In genomic region chr19:46761971-46762290, GRCm38 (mm10) we compare ENCODE assay signal across 8 mouse cellular contexts. TPM values are rescaled to one million over a fixed set of nuclear protein-coding genes. Genes with fewer than 3 reads are reported as not detected.
DNase-seq lines count a peak whose midpoint lies in the region; ATAC-seq and TF ChIP-seq lines count a peak whose summit lies in the region.

No protein-coding gene starts in this region.

- no peaks in the 10 kb centered on the region for H3K9me3 ChIP-seq in heart, postnatal 0 days (replicated peaks; ENCODE audit: control insufficient read depth, low read length)
- no peaks in the 10 kb centered on the region for H3K9me3 ChIP-seq in G1E (replicated peaks)
- no peaks in the 10 kb centered on the region for H3K9me3 ChIP-seq in forebrain, embryonic 13.5 days (replicated peaks)
- no peaks in the 10 kb centered on the region for H3K9me3 ChIP-seq in liver, postnatal 0 days (ENCODE audit: low read length)

- ATAC-seq in heart, postnatal 0 days (ENCODE audit: insufficient read depth, low read depth), result no peak
- no peak for ATAC-seq in G1E (ENCODE audit: extremely low read depth, insufficient number of reproducible peaks, low FRiP score, poor library complexity, severe bottlenecking)
- ATAC-seq in forebrain, embryonic 13.5 days, result peak; percentile 17
- ATAC-seq in liver, postnatal 0 days, result no peak

- H3K27me3 ChIP-seq in heart, postnatal 0 days (ENCODE audit: control insufficient read depth, insufficient read depth, low read length), result peaks cover 8% of the 10 kb centered on the region
- no peaks in the 10 kb centered on the region for H3K27me3 ChIP-seq in G1E (ENCODE audit: insufficient read depth, low read length)
- H3K27me3 ChIP-seq in forebrain, embryonic 13.5 days, result peaks cover 40% of the 10 kb centered on the region
- peaks cover 6% of the 10 kb centered on the region; the same call in 1 of the 2 replicates for H3K27me3 ChIP-seq in liver, postnatal 0 days (ENCODE audit: insufficient read depth, low read length)

- TF ChIP-seq EP300 in heart, postnatal 0 days (IDR thresholded peaks at IDR 0.05; ENCODE audit: low read depth), result no peak
- no peak for TF ChIP-seq EP300 in liver, postnatal 0 days (IDR thresholded peaks at IDR 0.05; ENCODE audit: low read depth)

- peak overlapping the region; percentile 75 for H3K9ac ChIP-seq in heart, postnatal 0 days (replicated peaks; ENCODE audit: low read depth, low read length)
- H3K9ac ChIP-seq in forebrain, embryonic 13.5 days, result peak overlapping the region; percentile 81
- peak overlapping the region; percentile 90 for H3K9ac ChIP-seq in liver, postnatal 0 days (replicated peaks)

- H3K27ac ChIP-seq in heart, postnatal 0 days (ENCODE audit: low read depth), result peak overlapping the region; percentile 71
- peak overlapping the region; percentile 76 for H3K27ac ChIP-seq in forebrain, embryonic 13.5 days
- H3K27ac ChIP-seq in liver, postnatal 0 days (ENCODE audit: low read depth), result peak overlapping the region; percentile 70

- H3K4me1 ChIP-seq in heart, postnatal 0 days (ENCODE audit: control insufficient read depth, insufficient read depth), result peaks cover 19% of the 10 kb centered on the region
- H3K4me1 ChIP-seq in G1E (ENCODE audit: insufficient read depth, low read depth, low read length), result peaks cover 35% of the 10 kb centered on the region
- H3K4me1 ChIP-seq in forebrain, embryonic 13.5 days, result peaks cover 33% of the 10 kb centered on the region
- peaks cover 13% of the 10 kb centered on the region for H3K4me1 ChIP-seq in liver, postnatal 0 days (ENCODE audit: insufficient read depth)

- peak overlapping the region; percentile 96 for H3K4me3 ChIP-seq in heart, postnatal 0 days (ENCODE audit: low read depth, low read length)
- H3K4me3 ChIP-seq in G1E (ENCODE audit: low read depth, low read length), result peak overlapping the region; percentile 83
- H3K4me3 ChIP-seq in forebrain, embryonic 13.5 days, result peak overlapping the region; percentile 85
- H3K4me3 ChIP-seq in liver, postnatal 0 days (ENCODE audit: low read depth, low read length), result peak overlapping the region; percentile 99

- no peak for TF ChIP-seq CTCF in heart, postnatal 0 days (IDR thresholded peaks at IDR 0.05; ENCODE audit: low read depth)
- no peak for TF ChIP-seq CTCF in G1E (IDR thresholded peaks at IDR 0.05; ENCODE audit: low read depth, low read length)
- TF ChIP-seq CTCF in liver, postnatal 0 days (IDR thresholded peaks at IDR 0.05; ENCODE audit: low read depth), result no peak

- no peaks in the 10 kb centered on the region for H3K36me3 ChIP-seq in heart, postnatal 0 days (replicated peaks; ENCODE audit: control insufficient read depth, insufficient read depth, low read length)
- peaks cover 13% of the 10 kb centered on the region for H3K36me3 ChIP-seq in G1E (replicated peaks)
- H3K36me3 ChIP-seq in forebrain, embryonic 13.5 days (ENCODE audit: poor library complexity, severe bottlenecking), result no peaks in the 10 kb centered on the region
- H3K36me3 ChIP-seq in liver, postnatal 0 days (replicated peaks; ENCODE audit: insufficient read depth, low read length), result no peaks in the 10 kb centered on the region

- peak overlapping the region; percentile 81 for H3K4me2 ChIP-seq in heart, postnatal 0 days (ENCODE audit: low read depth, low read length)
- peak overlapping the region; percentile 99 for H3K4me2 ChIP-seq in forebrain, embryonic 13.5 days
- H3K4me2 ChIP-seq in liver, postnatal 0 days (ENCODE audit: low read depth, low read length), result peak overlapping the region; percentile 99

- WGBS in heart, postnatal 0 days, result under 1% methylated on average over 34 of the region's 36 CpGs
- 0% methylated on average over 31 of the region's 36 CpGs for WGBS in forebrain, embryonic 13.5 days
- under 1% methylated on average over 36 of the region's 36 CpGs for WGBS in liver, postnatal 0 days (ENCODE audit: insufficient replicate concordance)

- no peak for DNase-seq in heart, postnatal 0 days (ENCODE audit: low spot score)
- DNase-seq in heart, postnatal 4 days, result no peak
- DNase-seq in G1E (ENCODE audit: low spot score), result no peak
- no peak for DNase-seq in liver, postnatal 0 days
- no peak for DNase-seq in layer of hippocampus, postnatal 10 days (ENCODE audit: low spot score in 2 of 2)
- DNase-seq in urinary bladder, adult 18-20 months (ENCODE audit: low spot score in 2 of 2), result no peak
- DNase-seq in kidney, postnatal 4 days, result no peak

RNA-seq across cellular contexts. Expression of gene Cnnm2, which starts 0.5 kb away (rescaled TPM):
- 11.0 and 15.0 TPM in 2 replicates for total RNA-seq in heart, postnatal 0 days (2014; rRNA removed; ENCODE audit: low replicate concordance)
- polyA plus RNA-seq in heart, postnatal 0 days (2015; fragmentation: Nextera tagmentation; extraction: Ambion mirVana), result 1.8 and 2.1 TPM in 2 replicates
- total RNA-seq in heart, postnatal 4 days (2021), result 1 to 10 TPM; 7.1 to 7.4 TPM
- total RNA-seq in G1E (2014; fragmentation: Nextera tagmentation) (67.6 and 68.1 TPM in 2 replicates), G1E (2017) (16.2 and 16.7 TPM in 2 replicates)
- 20.7 and 27.1 TPM in 2 replicates for polyA plus RNA-seq in G1E (2012)
- 2.3 and 3.0 TPM in 2 replicates for polyA plus RNA-seq in forebrain, embryonic 13.5 days (2015; fragmentation: Nextera tagmentation; extraction: Ambion mirVana)
- polyA plus RNA-seq in liver, postnatal 0 days (2015; fragmentation: Nextera tagmentation; extraction: Ambion mirVana), result 1.6 and 2.0 TPM in 2 replicates
- 10 to 100 TPM; 25.2 to 28.1 TPM for total RNA-seq in layer of hippocampus, postnatal 10 days (2021)

RNA-seq across cellular contexts. Expression of gene As3mt, which starts 54.7 kb away (rescaled TPM):
- total RNA-seq in heart, postnatal 0 days (2014; rRNA removed; ENCODE audit: low replicate concordance), result 24.1 and 33.7 TPM in 2 replicates
- 54.4 and 61.7 TPM in 2 replicates for polyA plus RNA-seq in heart, postnatal 0 days (2015; fragmentation: Nextera tagmentation; extraction: Ambion mirVana)
- 10 to 100 TPM; 57.5 to 59.1 TPM for total RNA-seq in heart, postnatal 4 days (2021)
- not detected in 2 replicates for total RNA-seq in G1E (2014; fragmentation: Nextera tagmentation)
- 0.17 and 0.49 TPM in 2 replicates for total RNA-seq in G1E (2017)
- polyA plus RNA-seq in G1E (2012), result not detected in 2 replicates
- polyA plus RNA-seq in forebrain, embryonic 13.5 days (2015; fragmentation: Nextera tagmentation; extraction: Ambion mirVana), result 16.6 and 18.0 TPM in 2 replicates
- 28.4 and 30.1 TPM in 2 replicates for polyA plus RNA-seq in liver, postnatal 0 days (2015; fragmentation: Nextera tagmentation; extraction: Ambion mirVana)
- total RNA-seq in layer of hippocampus, postnatal 10 days (2021), result 10 to 100 TPM; 13.4 to 16.7 TPM

Comparison
In these comparisons a context has a peak if more than half of its experiments do, and no peak if none do; other contexts are left out.
1. RNA of gene As3mt, which starts 54.7 kb away (total RNA-seq): 57.5 to 59.1 TPM in heart, postnatal 4 days, 24.1 to 33.7 TPM in heart, postnatal 0 days and 13.4 to 16.7 TPM in layer of hippocampus, postnatal 10 days; 0.17 to 0.49 TPM in G1E; every median in the first group is over 4 times any median in the second.
2. Peak in every context shown above with its lines, with median percentiles within 50 percentile points of each other: H3K27ac ChIP-seq, H3K4me2 ChIP-seq, H3K4me3 ChIP-seq and H3K9ac ChIP-seq.